Mouse (Mus musculus): Measurements from ENCODE around the gene Il31.
A peak's percentile ranks its signal among the peaks of the same experiment; 100 is the strongest.

Il31 gene

GRCm38 (mm10) chr5:123473817-123474216 lies 15.5 kb downstream of the Il31 start:
- no peak for DNase-seq (ENCODE audit: low read depth, low spot score)

GRCm38 (mm10) chr5:123470784-123471400 lies 18.4 kb downstream of the Il31 start:
- no peak for DNase-seq (ENCODE audit: low read depth, low spot score)

- no peak for DNase-seq (ENCODE audit: low read depth, low spot score)
Measured at GRCm38 (mm10) chr5:123464638-123465037, 24.7 kb downstream of the Il31 start.

GRCm38 (mm10) chr5:123461420-123461819 lies 27.9 kb downstream of the Il31 start:
- DNase-seq (ENCODE audit: low read depth, low spot score): peak; percentile 14

- no peak for DNase-seq (ENCODE audit: low read depth, low spot score)
Measured at GRCm38 (mm10) chr5:123451886-123452285, 37.4 kb downstream of the Il31 start.

- DNase-seq (ENCODE audit: low read depth, low spot score): no peak
Measured at GRCm38 (mm10) chr5:123444849-123445334, 44.4 kb downstream of the Il31 start.

- peak; percentile 75 for DNase-seq (ENCODE audit: low read depth, low spot score)
Measured at GRCm38 (mm10) chr5:123444069-123444468, 45.2 kb downstream of the Il31 start.

- no peak for DNase-seq (ENCODE audit: low read depth, low spot score)
Measured at GRCm38 (mm10) chr5:123442283-123442682, 47.0 kb downstream of the Il31 start.

GRCm38 (mm10) chr5:123440664-123441063 lies 48.6 kb downstream of the Il31 start:
- DNase-seq (ENCODE audit: low read depth, low spot score): peak; percentile 21

GRCm38 (mm10) chr5:123439941-123440340 lies 49.3 kb downstream of the Il31 start:
- no peak for DNase-seq (ENCODE audit: low read depth, low spot score)

- DNase-seq (ENCODE audit: low read depth, low spot score): no peak
Measured at GRCm38 (mm10) chr5:123439312-123439711, 50.0 kb downstream of the Il31 start.

- no peak for DNase-seq (ENCODE audit: low read depth, low spot score)
Measured at GRCm38 (mm10) chr5:123438381-123438780, 50.9 kb downstream of the Il31 start.

GRCm38 (mm10) chr5:123436780-123437175 lies 52.5 kb downstream of the Il31 start:
- peak; percentile 42 for DNase-seq (ENCODE audit: low read depth, low spot score)

GRCm38 (mm10) chr5:123436071-123436779 lies 53.1 kb downstream of the Il31 start:
- no peak for DNase-seq (ENCODE audit: low read depth, low spot score)

GRCm38 (mm10) chr5:123432305-123432874 lies 56.9 kb downstream of the Il31 start:
- no peak for DNase-seq (ENCODE audit: low read depth, low spot score)

GRCm38 (mm10) chr5:123431524-123432304 lies 57.6 kb downstream of the Il31 start:
- no peak for DNase-seq (ENCODE audit: low read depth, low spot score)
